8 mouse cellular contexts compared by ENCODE assay signal in genomic region chr9:45754452-45755091, GRCm38 (mm10).
DNase-seq lines count a peak whose midpoint lies in the region; ATAC-seq and TF ChIP-seq lines count a peak whose summit lies in the region.

No protein-coding gene starts in this region.

- no peak for TF ChIP-seq POLR2A in cerebellum, adult 2 months (IDR thresholded peaks at IDR 0.05; ENCODE audit: borderline replicate concordance, insufficient read depth, low read length)

- no peak overlapping the region for H3K27ac ChIP-seq in cerebellum, adult 2 months (ENCODE audit: insufficient read depth, low read length)
- H3K27ac ChIP-seq in forebrain, postnatal 0 days (ENCODE audit: low read depth, low read length): 0 out of 2 replicates have a peak overlapping the region, but pooled peaks have one; percentile 15
- no peak overlapping the region for H3K27ac ChIP-seq in lung, embryonic 14.5 days (ENCODE audit: low read depth)

- no peaks in the 10 kb centered on the region for H3K4me1 ChIP-seq in cerebellum, adult 2 months (ENCODE audit: control insufficient read depth, insufficient read depth, low read length)
- no peaks in the 10 kb centered on the region for H3K4me1 ChIP-seq in forebrain, postnatal 0 days (ENCODE audit: insufficient read depth)
- no peaks in the 10 kb centered on the region for H3K4me1 ChIP-seq in lung, embryonic 14.5 days (ENCODE audit: insufficient read depth)

- H3K9ac ChIP-seq in forebrain, postnatal 0 days: no peak overlapping the region
- no peak overlapping the region for H3K9ac ChIP-seq in lung, embryonic 14.5 days

- no peak overlapping the region for H3K4me2 ChIP-seq in forebrain, postnatal 0 days (ENCODE audit: low read depth)
- H3K4me2 ChIP-seq in lung, embryonic 14.5 days: no peak overlapping the region

- DNase-seq in CD8-positive naive resting alpha-beta T cell, adult 2 months (ENCODE audit: low read depth in 2 of 2, low spot score in 2 of 2): peak; percentile 6 to 37
- peak; percentile 70 for DNase-seq in MN1 (ENCODE audit: low spot score)
- peak; percentile 75 to 87 for DNase-seq in cerebellum, adult 2 months
- DNase-seq in forebrain, postnatal 0 days: peak; percentile 93
- DNase-seq in large intestine, adult 2 months (ENCODE audit: low read depth, low spot score): peak; percentile 6
- DNase-seq in lung, embryonic 14.5 days: peak; percentile 84
- peak; percentile 85 for DNase-seq in retina, postnatal 1 day

- no peaks in the 10 kb centered on the region for H3K9me3 ChIP-seq in forebrain, postnatal 0 days (ENCODE audit: low read length)
- H3K9me3 ChIP-seq in lung, embryonic 14.5 days (ENCODE audit: low read depth, low read length): no peaks in the 10 kb centered on the region

- H3K36me3 ChIP-seq in forebrain, postnatal 0 days (ENCODE audit: insufficient read depth): peaks cover 27% of the 10 kb centered on the region
- no peaks in the 10 kb centered on the region for H3K36me3 ChIP-seq in lung, embryonic 14.5 days (ENCODE audit: insufficient read depth)

- H3K27me3 ChIP-seq in cerebellum, adult 2 months (ENCODE audit: control insufficient read depth, insufficient read depth, low read length): no peaks in the 10 kb centered on the region
- H3K27me3 ChIP-seq in forebrain, postnatal 0 days (ENCODE audit: insufficient read depth, low read length): no peaks in the 10 kb centered on the region
- H3K27me3 ChIP-seq in lung, embryonic 14.5 days (ENCODE audit: insufficient read depth, low read length): no peaks in the 10 kb centered on the region

- peak; percentile 98 for TF ChIP-seq CTCF in cerebellum, adult 2 months (IDR thresholded peaks at IDR 0.05; ENCODE audit: borderline replicate concordance, insufficient read depth, low read depth, low read length)
- TF ChIP-seq CTCF in forebrain, postnatal 0 days (IDR thresholded peaks at IDR 0.05; ENCODE audit: low read depth): peak; percentile 99
- TF ChIP-seq CTCF in lung, embryonic 14.5 days (IDR thresholded peaks at IDR 0.05; ENCODE audit: low read depth): peak; percentile 95

- no peak overlapping the region for H3K4me3 ChIP-seq in cerebellum, adult 2 months (replicated peaks; ENCODE audit: insufficient read depth, low read depth, low read length)
- H3K4me3 ChIP-seq in forebrain, postnatal 0 days (ENCODE audit: low read depth, low read length): no peak overlapping the region
- H3K4me3 ChIP-seq in lung, embryonic 14.5 days (ENCODE audit: low read depth, low read length): no peak overlapping the region

- ATAC-seq in forebrain, postnatal 0 days: peak; percentile 83
- ATAC-seq in lung, embryonic 14.5 days (ENCODE audit: insufficient read depth): no peak
- no peak for ATAC-seq in erythroid progenitor cell, adult 5-6 weeks (replicated peaks; ENCODE audit: low FRiP score, poor library complexity, severe bottlenecking)

- 35% methylated on average over 8 of the region's 8 CpGs for WGBS in cerebellum, adult 2 months
- whole genome bisulfite sequencing in forebrain, postnatal 0 days: 36% methylated on average over 8 of the region's 8 CpGs
- 36% methylated on average over 8 of the region's 8 CpGs for WGBS in large intestine, adult 2 months
- 35% methylated on average over 8 of the region's 8 CpGs for WGBS in lung, embryonic 14.5 days

Comparison
In these comparisons a context has a peak if more than half of its experiments do, and no peak if none do; other contexts are left out.
1. DNase-seq: peak in every context shown above with its lines; median percentile 93 in forebrain, postnatal 0 days; 85 in retina, postnatal 1 day; 84 in lung, embryonic 14.5 days; 81 in cerebellum, adult 2 months; 70 in MN1; 22 in CD8-positive naive resting alpha-beta T cell, adult 2 months; 6 in large intestine, adult 2 months.